ENCODE assay signal across 16 mouse cellular contexts in the genomic region with DNA sequence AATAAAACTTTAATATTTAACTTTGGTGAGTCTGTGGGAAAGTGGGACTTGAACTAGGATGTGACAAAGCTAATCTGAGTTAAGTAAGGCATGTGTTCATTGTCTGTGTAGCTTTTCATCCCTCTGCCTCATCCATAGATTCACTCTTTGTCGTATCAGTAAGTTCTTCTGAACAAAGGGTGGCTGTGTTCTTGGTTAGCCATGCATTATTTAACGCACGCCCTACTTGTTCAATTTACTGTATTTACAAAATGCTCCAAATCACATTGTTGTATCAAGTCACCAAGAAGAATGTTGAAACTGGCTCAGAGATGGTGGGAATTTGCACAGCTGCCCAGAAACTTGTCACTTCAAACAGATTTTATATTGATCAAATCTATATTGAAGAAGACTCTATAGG.
"Had no signal": no experiment of that assay in that cellular context is flagged by ENCODE, and none has a peak within 500 bp of the region (broad histone marks: within the 10 kb centered on the region; RNA-seq: fewer than 3 reads in every experiment).

No protein-coding gene starts in this region.

- H3K4me1 ChIP-seq: neural tube, embryonic 12.5 days; neural tube, embryonic 13.5 days; neural tube, embryonic 15.5 days; stomach, embryonic 15.5 days had no signal

- H3K9me3 ChIP-seq: neural tube, embryonic 12.5 days; neural tube, embryonic 13.5 days; neural tube, embryonic 15.5 days; stomach, embryonic 15.5 days had no signal

- H3K27ac ChIP-seq: neural tube, embryonic 12.5 days; neural tube, embryonic 13.5 days; neural tube, embryonic 15.5 days; stomach, embryonic 15.5 days; stomach, postnatal 0 days had no signal

- H3K36me3 ChIP-seq: neural tube, embryonic 12.5 days; neural tube, embryonic 13.5 days; neural tube, embryonic 15.5 days; stomach, embryonic 15.5 days had no signal

- H3K4me3 ChIP-seq: neural tube, embryonic 12.5 days; neural tube, embryonic 13.5 days; neural tube, embryonic 15.5 days; stomach, embryonic 15.5 days had no signal

- DNase-seq: right cerebral cortex, adult 18-20 months; right cerebral cortex, postnatal 14 days; right cerebral cortex, postnatal 25 days; right cerebral cortex, postnatal 4 days; spleen, adult 18-20 months; thymus, adult 18-20 months; thymus, adult 2 months; thymus, postnatal 14 days; thymus, postnatal 25 days; thymus, postnatal 36 days; thymus, postnatal 4 days had no signal

- H3K27me3 ChIP-seq: neural tube, embryonic 12.5 days; neural tube, embryonic 13.5 days; neural tube, embryonic 15.5 days; stomach, embryonic 15.5 days had no signal

- H3K4me2 ChIP-seq: neural tube, embryonic 12.5 days; neural tube, embryonic 13.5 days; neural tube, embryonic 15.5 days; stomach, embryonic 15.5 days had no signal

- H3K9ac ChIP-seq: neural tube, embryonic 12.5 days; neural tube, embryonic 13.5 days; neural tube, embryonic 15.5 days; stomach, embryonic 15.5 days had no signal
